Mouse (Mus musculus): Measurements from ENCODE around the gene Ebna1bp2. TPM values are rescaled to one million over a fixed set of nuclear protein-coding genes. Genes with fewer than 3 reads are reported as not detected.

Gene Ebna1bp2
- polyA plus RNA-seq (2014; fragmentation: Nextera tagmentation; extraction: Ambion mirVana): 181 and 183 TPM in 2 replicates

DNA sequence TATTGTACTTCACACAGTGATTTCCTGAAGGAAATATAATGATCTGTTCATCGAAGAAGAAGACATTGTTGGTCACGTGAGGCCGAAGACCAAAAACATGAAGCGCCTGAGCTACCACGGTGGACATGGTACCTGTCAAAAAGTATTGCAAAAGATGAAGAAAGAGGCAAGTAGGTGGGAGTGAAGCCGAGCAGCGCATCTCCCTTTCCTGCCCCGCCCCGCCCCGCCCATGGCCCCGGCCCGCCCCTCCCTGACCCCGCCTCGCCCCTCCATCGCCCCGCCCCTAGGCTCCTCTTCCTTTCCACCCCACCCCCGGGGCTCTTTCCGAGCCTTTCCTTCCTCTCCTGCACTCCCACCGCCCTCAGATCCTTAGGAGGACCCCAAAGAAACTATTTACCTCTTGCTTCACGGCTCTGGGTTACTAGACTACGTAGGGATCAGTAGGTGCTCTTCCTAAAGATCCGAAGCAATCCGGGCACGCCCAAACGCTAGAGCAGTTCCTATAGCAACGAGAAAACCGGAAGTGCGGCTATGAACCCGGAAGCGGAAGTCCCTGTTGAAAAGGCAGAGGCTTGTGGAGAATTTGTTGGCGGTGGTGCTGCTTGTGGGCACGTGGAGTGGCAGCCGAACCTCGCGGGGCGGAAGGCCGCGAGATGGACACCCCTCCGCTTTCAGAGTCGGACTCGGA is at the start of gene Ebna1bp2, which contains the start of gene Cfap57:
Gene Ebna1bp2 (plus strand): TSS at position 521 of the 688 bp plus-strand sequence.
Gene Cfap57 (minus strand): TSS at position 499 of the 688 bp plus-strand sequence.
- Histone ChIP-seq H3K27ac (ENCODE audit: low read depth, low read length) (no peak within 1 kb of the TSS), H3K4me3 (ENCODE audit: low read depth, low read length) (peak within 1 kb of the TSS; percentile 81), H3K4me1 (replicated peaks; ENCODE audit: control insufficient read depth, insufficient read depth, low read length) (peaks cover 5% of the 10 kb centered on the region), H3K27me3 (ENCODE audit: control insufficient read depth, insufficient read depth, low read length) (no peaks in the 10 kb centered on the region), H3K9me3 (ENCODE audit: control insufficient read depth, low read length) (no peaks in the 10 kb centered on the region), H3K36me3 (ENCODE audit: control insufficient read depth, insufficient read depth, low read length) (peaks cover 9% of the 10 kb centered on the region; the same call in 1 of the 2 replicates), H3K4me2 (ENCODE audit: low read depth, low read length, severe bottlenecking) (peak within 1 kb of the TSS; percentile 91), H3K9ac (ENCODE audit: low read length) (peak within 1 kb of the TSS; percentile 70)
- DNase-seq (ENCODE audit: low spot score) (peak; percentile 90), ATAC-seq (replicated peaks; ENCODE audit: low FRiP score) (peak; percentile 91)
- WGBS: 1% methylated on average over 35 of the region's 41 CpGs

DNA sequence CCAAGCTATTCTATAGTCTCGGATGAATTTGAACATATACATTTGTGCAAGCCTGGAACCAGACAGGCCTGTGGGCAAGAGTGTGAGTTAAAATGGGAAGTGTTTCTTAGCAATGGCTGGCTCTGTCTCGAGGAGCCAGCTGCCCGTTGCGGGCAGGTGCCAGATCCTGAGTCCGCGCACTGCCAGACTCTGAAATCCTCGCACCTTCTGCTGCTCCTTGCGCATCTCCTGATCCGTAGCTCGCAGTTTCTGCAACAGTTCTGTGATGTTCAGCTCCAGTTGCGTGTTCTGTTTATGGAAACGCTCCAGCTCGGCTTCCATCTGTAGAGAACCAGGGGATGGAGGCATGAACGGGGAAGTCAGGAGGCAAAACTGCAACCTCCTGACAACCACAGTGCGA is 49.2 kb upstream of the Ebna1bp2 start:
- WGBS: 89% methylated on average over 15 of the region's 15 CpGs

DNA sequence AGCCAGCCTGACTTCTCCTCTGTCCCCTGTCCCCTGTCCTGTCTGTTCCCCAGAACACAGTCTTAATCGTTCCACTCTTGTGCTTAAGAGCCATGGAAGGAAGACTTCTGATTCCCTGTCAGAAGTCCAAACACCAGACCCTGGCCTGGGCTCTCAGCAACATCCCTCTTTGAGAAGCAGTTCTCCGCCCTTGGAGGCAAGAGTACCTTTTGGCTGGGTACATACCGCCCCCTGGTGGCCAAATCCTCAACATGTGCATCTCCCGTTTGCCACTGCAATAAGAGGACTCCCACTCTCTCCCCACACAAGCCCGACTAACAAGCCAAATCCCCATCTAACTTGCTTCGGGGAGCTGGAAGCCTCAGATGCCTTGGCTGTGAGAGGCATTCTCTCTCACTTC is 44.5 kb upstream of the Ebna1bp2 start:
- Histone ChIP-seq H3K4me1 (replicated peaks; ENCODE audit: control insufficient read depth, insufficient read depth, low read length) (no peaks in the 10 kb centered on the region), H3K9me3 (ENCODE audit: control insufficient read depth, low read length) (no peaks in the 10 kb centered on the region), H3K27ac (ENCODE audit: low read depth, low read length) (no peak overlapping the region), H3K27me3 (ENCODE audit: control insufficient read depth, insufficient read depth, low read length) (no peaks in the 10 kb centered on the region), H3K36me3 (ENCODE audit: control insufficient read depth, insufficient read depth, low read length) (no peaks in the 10 kb centered on the region), H3K4me3 (ENCODE audit: low read depth, low read length) (no peak overlapping the region), H3K9ac (ENCODE audit: low read length) (no peak overlapping the region), H3K4me2 (ENCODE audit: low read depth, low read length, severe bottlenecking) (no peak overlapping the region)
- WGBS: 7% methylated on average over 6 of the region's 6 CpGs
- peak; percentile 36; the same call in 1 of the 2 replicates for ATAC-seq (replicated peaks; ENCODE audit: low FRiP score)
- DNase-seq (ENCODE audit: low spot score): peak; percentile 93

More for the DNA sequence above, 49.2 kb upstream of the Ebna1bp2 start:
- H3K27me3 ChIP-seq (ENCODE audit: control insufficient read depth, insufficient read depth, low read length): no peaks in the 10 kb centered on the region; the same call in 1 of the 2 replicates
- no peaks in the 10 kb centered on the region for H3K36me3 ChIP-seq (ENCODE audit: control insufficient read depth, insufficient read depth, low read length)
- H3K4me1 ChIP-seq (replicated peaks; ENCODE audit: control insufficient read depth, insufficient read depth, low read length): no peaks in the 10 kb centered on the region
- no peak overlapping the region for H3K27ac ChIP-seq (ENCODE audit: low read depth, low read length)
- no peak overlapping the region for H3K9ac ChIP-seq (ENCODE audit: low read length)
- H3K4me2 ChIP-seq (ENCODE audit: low read depth, low read length, severe bottlenecking): no peak overlapping the region
- DNase-seq (ENCODE audit: low spot score) (no peak), ATAC-seq (replicated peaks; ENCODE audit: low FRiP score) (no peak)
- H3K4me3 ChIP-seq (ENCODE audit: low read depth, low read length): no peak overlapping the region
- H3K9me3 ChIP-seq (ENCODE audit: control insufficient read depth, low read length): no peaks in the 10 kb centered on the region

DNA sequence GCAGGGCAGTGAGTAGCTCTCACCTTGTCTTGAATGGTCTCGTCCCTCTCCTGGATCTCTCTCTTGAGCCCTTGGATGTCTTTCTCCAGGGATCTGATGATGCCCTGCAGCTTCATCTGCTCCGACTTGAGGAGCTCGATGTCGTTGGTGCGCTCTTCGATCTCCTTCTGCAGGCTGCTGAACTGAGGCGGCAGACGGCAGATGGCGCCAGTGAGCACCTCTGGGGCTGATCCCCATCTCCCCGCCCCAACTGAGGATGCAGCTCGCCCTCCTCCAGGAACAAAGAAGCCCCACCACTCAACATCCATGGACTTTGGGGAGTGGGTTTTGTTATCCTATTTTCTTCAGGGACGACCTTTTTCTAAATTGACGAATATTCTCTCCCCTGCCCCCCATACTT is 41.3 kb upstream of the Ebna1bp2 start:
- ATAC-seq (replicated peaks; ENCODE audit: low FRiP score): no peak
- 55% methylated on average over 13 of the region's 13 CpGs for WGBS

DNA sequence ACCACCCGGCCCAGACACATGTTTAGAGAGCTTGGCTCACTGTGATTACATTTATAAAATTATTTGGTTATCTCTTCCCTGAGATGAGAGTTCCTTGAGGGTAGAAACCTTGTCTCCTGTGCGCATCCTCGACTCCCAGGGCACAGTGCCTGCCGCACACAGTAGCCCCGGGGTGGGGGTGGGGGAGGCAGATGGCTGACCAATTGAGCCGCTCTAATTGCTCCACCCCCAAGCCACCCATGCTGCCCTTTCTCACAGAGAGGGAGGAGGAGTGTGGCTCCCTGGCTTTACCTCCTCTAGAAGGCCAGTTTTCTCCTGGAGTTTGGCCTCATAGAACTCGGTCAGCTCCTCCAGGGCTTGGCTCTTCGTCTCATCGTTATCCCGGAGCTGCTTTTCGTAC is 39.1 kb upstream of the Ebna1bp2 start:
- H3K9me3 ChIP-seq (ENCODE audit: control insufficient read depth, low read length): no peaks in the 10 kb centered on the region; the same call in 1 of the 2 replicates
- no peaks in the 10 kb centered on the region for H3K27me3 ChIP-seq (ENCODE audit: control insufficient read depth, insufficient read depth, low read length)
- 43% methylated on average over 11 of the region's 11 CpGs for WGBS
- no peaks in the 10 kb centered on the region for H3K36me3 ChIP-seq (ENCODE audit: control insufficient read depth, insufficient read depth, low read length)
- no peak overlapping the region for H3K27ac ChIP-seq (ENCODE audit: low read depth, low read length)
- ATAC-seq (replicated peaks; ENCODE audit: low FRiP score) (no peak; the same call in 1 of the 2 replicates), DNase-seq (ENCODE audit: low spot score) (no peak)
- no peak overlapping the region for H3K9ac ChIP-seq (ENCODE audit: low read length)
- no peak overlapping the region for H3K4me2 ChIP-seq (ENCODE audit: low read depth, low read length, severe bottlenecking)
- H3K4me1 ChIP-seq (replicated peaks; ENCODE audit: control insufficient read depth, insufficient read depth, low read length): no peaks in the 10 kb centered on the region
- H3K4me3 ChIP-seq (ENCODE audit: low read depth, low read length): no peak overlapping the region

More for the DNA sequence above, 41.3 kb upstream of the Ebna1bp2 start:
- H3K4me3 ChIP-seq (ENCODE audit: low read depth, low read length): no peak overlapping the region
- H3K4me1 ChIP-seq (replicated peaks; ENCODE audit: control insufficient read depth, insufficient read depth, low read length): no peaks in the 10 kb centered on the region
- H3K9ac ChIP-seq (ENCODE audit: low read length): no peak overlapping the region
- DNase-seq (ENCODE audit: low spot score): peak; percentile 70
- no peaks in the 10 kb centered on the region for H3K36me3 ChIP-seq (ENCODE audit: control insufficient read depth, insufficient read depth, low read length)
- no peaks in the 10 kb centered on the region for H3K9me3 ChIP-seq (ENCODE audit: control insufficient read depth, low read length)
- no peaks in the 10 kb centered on the region for H3K27me3 ChIP-seq (ENCODE audit: control insufficient read depth, insufficient read depth, low read length)
- H3K27ac ChIP-seq (ENCODE audit: low read depth, low read length): no peak overlapping the region
- H3K4me2 ChIP-seq (ENCODE audit: low read depth, low read length, severe bottlenecking): no peak overlapping the region

DNA sequence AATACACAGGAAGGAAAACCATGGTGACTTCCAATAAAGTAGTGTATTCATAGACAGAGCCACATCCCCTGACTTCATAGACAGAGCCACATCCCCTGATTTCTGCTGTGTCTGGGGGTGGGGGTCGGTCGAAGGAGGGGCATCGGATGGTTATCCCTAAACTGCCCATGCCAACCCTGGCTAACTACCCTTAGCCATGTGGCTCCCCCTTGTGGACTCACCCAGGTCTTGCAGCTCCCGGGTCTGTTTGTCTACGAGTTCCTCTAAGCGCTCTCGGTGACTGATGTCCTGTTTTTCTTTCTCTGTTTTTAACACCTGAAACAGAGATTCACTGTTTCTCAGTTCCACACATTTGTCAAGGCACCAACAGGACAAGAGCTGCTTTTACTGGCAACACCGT is 38.0 kb upstream of the Ebna1bp2 start:
- no peak for ATAC-seq (replicated peaks; ENCODE audit: low FRiP score)
- no peaks in the 10 kb centered on the region for H3K4me1 ChIP-seq (replicated peaks; ENCODE audit: control insufficient read depth, insufficient read depth, low read length)
- H3K9me3 ChIP-seq (ENCODE audit: control insufficient read depth, low read length): no peaks in the 10 kb centered on the region; the same call in 1 of the 2 replicates
- H3K27ac ChIP-seq (ENCODE audit: low read depth, low read length): no peak overlapping the region
- H3K27me3 ChIP-seq (ENCODE audit: control insufficient read depth, insufficient read depth, low read length): no peaks in the 10 kb centered on the region
- 93% methylated on average over 8 of the region's 8 CpGs for WGBS
- H3K4me3 ChIP-seq (ENCODE audit: low read depth, low read length): no peak overlapping the region
- no peak for DNase-seq (ENCODE audit: low spot score)
- H3K36me3 ChIP-seq (ENCODE audit: control insufficient read depth, insufficient read depth, low read length): no peaks in the 10 kb centered on the region
- H3K9ac ChIP-seq (ENCODE audit: low read length): no peak overlapping the region
- H3K4me2 ChIP-seq (ENCODE audit: low read depth, low read length, severe bottlenecking): no peak overlapping the region

DNA sequence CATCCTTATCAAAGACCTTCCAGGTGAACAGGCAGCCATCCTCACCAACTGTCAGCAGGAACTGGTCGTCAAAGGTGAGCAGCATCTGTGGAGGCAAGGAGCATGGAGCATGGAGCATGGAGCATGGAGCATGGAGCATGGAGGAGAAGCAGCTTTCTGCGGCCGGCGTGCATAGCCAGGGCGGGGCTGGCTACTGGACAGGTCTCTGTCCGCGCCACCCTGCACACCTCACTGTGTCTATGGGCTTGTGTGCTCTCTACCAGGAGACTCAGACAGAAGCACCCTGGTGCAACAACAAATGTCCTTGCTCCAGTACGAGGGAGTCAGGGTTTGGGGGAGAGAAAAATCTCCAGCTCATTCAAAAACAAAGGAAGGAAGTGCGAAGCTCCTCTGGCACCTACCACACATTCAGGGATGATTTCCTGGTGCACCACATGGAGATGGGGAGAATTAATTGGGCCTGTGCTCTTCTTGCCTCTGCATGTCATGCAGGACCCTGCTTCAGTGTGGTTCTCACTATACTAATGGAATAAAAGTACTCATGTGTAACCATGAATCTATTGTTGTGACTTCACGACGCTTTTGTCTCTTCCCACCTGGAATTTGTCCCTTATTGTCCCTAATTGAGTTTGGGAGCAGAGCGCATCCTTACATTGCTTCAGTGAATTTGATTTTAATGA is 31.4 kb upstream of the Ebna1bp2 start:
- DNase-seq (ENCODE audit: low spot score) (no peak), ATAC-seq (replicated peaks; ENCODE audit: low FRiP score) (no peak)
- Histone ChIP-seq H3K9me3 (ENCODE audit: control insufficient read depth, low read length) (no peaks in the 10 kb centered on the region; the same call in 1 of the 2 replicates), H3K27me3 (ENCODE audit: control insufficient read depth, insufficient read depth, low read length) (no peaks in the 10 kb centered on the region), H3K4me2 (ENCODE audit: low read depth, low read length, severe bottlenecking) (no peak overlapping the region), H3K27ac (ENCODE audit: low read depth, low read length) (no peak overlapping the region), H3K4me3 (ENCODE audit: low read depth, low read length) (no peak overlapping the region), H3K4me1 (replicated peaks; ENCODE audit: control insufficient read depth, insufficient read depth, low read length) (no peaks in the 10 kb centered on the region), H3K36me3 (ENCODE audit: control insufficient read depth, insufficient read depth, low read length) (no peaks in the 10 kb centered on the region), H3K9ac (ENCODE audit: low read length) (no peak overlapping the region)
- WGBS: 59% methylated on average over 12 of the region's 12 CpGs

DNA sequence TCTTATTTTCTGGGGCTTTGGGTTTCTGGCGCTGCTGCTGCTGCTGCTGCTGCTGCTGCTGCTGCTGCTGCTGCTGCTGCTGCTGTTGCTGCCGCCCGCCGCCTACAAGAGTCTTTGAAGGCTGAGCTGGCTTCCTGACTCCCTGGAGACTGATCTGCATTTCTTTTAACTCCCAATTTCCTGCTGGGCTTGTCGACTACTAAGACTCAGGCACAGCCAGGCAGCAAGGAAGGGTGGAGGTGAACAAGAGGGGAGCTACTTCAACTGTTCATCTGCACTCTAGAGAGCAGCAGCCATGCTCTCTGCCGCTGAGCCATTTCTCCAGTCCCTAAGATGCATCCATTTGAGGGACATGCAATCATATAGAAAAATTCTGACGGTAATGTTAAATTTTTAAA is 30.9 kb upstream of the Ebna1bp2 start:
- Histone ChIP-seq H3K4me3 (ENCODE audit: low read depth, low read length) (no peak overlapping the region), H3K27ac (ENCODE audit: low read depth, low read length) (no peak overlapping the region), H3K27me3 (ENCODE audit: control insufficient read depth, insufficient read depth, low read length) (no peaks in the 10 kb centered on the region), H3K9me3 (ENCODE audit: control insufficient read depth, low read length) (no peaks in the 10 kb centered on the region; the same call in 1 of the 2 replicates), H3K4me2 (ENCODE audit: low read depth, low read length, severe bottlenecking) (no peak overlapping the region), H3K4me1 (replicated peaks; ENCODE audit: control insufficient read depth, insufficient read depth, low read length) (no peaks in the 10 kb centered on the region), H3K36me3 (ENCODE audit: control insufficient read depth, insufficient read depth, low read length) (no peaks in the 10 kb centered on the region), H3K9ac (ENCODE audit: low read length) (no peak overlapping the region)
- no peak for DNase-seq (ENCODE audit: low spot score)
- no peak for ATAC-seq (replicated peaks; ENCODE audit: low FRiP score)
- WGBS: 4% methylated on average over 7 of the region's 7 CpGs
